Mouse (Mus musculus): ENCODE data around the gene Slc23a4. TPM values are rescaled to one million over a fixed set of nuclear protein-coding genes. Genes with fewer than 3 reads are reported as not detected.

Gene Slc23a4
- 0.39 and 0.72 TPM in 2 replicates for polyA plus RNA-seq (2015; fragmentation: Nextera tagmentation; extraction: Ambion mirVana)

DNA sequence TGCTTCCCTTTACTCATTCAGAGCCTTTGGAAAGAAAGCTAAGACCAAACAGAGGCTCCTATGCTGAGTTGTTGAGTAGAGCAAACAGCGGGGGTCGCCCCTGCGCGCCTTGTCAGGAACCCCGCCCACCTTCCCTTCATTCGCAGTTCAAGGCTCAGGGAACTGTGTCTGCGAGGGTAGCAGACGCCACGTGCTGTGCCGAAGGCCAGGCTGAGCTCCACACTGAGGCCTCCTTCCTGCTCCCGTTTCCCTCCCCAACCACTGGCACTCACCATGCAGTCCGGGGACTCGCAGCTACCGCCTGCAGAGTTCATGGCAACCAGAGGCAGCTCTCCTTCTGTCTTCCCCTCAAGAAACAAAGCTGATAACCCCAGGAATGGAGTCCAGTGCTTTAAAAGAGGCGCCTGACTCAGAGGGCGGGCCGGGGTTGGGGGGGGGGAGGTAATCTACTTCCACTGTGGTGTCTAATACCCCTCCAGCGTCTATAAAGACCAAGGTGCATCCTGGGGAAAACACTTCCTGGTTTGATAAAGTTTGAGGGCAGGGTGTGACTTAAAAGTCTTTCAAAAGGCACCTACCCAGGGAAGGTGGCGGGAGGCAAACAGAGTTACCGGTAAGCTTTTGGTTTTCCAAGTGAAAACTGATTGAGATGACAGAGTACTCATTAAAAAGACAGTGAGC is at the start of gene Slc23a4:
TSS of gene Slc23a4 (minus strand) at position 324 of the 681 bp plus-strand sequence.
- Histone ChIP-seq H3K36me3 (no peaks in the 10 kb centered on the region), H3K9ac (no peak within 1 kb of the TSS), H3K4me2 (replicated peaks) (peak within 1 kb of the TSS; percentile 41), H3K4me3 (0 out of 2 replicates have a peak within 1 kb of the TSS, but pooled peaks have one; percentile 2), H3K27me3 (no peaks in the 10 kb centered on the region), H3K27ac (no peak within 1 kb of the TSS), H3K9me3 (no peaks in the 10 kb centered on the region), H3K4me1 (peaks cover 20% of the 10 kb centered on the region)
- 14% methylated on average over 20 of the region's 20 CpGs for WGBS
- peak; percentile 22; the same call in 1 of the 2 replicates for ATAC-seq (ENCODE audit: low FRiP score, low read depth)

DNA sequence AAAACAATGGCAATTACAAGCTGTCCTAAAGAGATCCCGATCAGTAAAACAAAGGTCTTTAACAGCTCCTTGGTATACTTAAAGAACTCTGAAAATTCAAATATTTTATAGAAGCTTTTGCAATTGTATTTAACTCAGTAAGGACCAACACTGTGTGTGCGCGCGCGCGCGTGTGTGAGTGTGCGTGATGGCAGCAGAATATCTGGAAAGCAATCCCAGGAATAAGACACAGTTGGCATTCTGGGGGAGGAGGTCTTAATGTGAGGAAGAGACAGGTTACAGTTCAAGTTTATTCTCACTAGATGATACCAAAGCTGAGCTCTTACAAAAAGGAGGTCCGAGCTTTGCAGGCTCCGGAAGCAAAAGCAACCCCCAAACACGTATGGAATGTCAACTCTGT is 45.1 kb upstream of the Slc23a4 start:
- ATAC-seq (ENCODE audit: low FRiP score, low read depth): no peak
- no peak overlapping the region for H3K27ac ChIP-seq
- no peak overlapping the region for H3K4me2 ChIP-seq (replicated peaks)
- 95% methylated on average over 11 of the region's 11 CpGs for WGBS
- H3K27me3 ChIP-seq: no peaks in the 10 kb centered on the region
- H3K9ac ChIP-seq: no peak overlapping the region
- H3K36me3 ChIP-seq: peaks cover 14% of the 10 kb centered on the region
- H3K4me3 ChIP-seq: no peak overlapping the region
- H3K9me3 ChIP-seq: no peaks in the 10 kb centered on the region
- H3K4me1 ChIP-seq: no peaks in the 10 kb centered on the region

DNA sequence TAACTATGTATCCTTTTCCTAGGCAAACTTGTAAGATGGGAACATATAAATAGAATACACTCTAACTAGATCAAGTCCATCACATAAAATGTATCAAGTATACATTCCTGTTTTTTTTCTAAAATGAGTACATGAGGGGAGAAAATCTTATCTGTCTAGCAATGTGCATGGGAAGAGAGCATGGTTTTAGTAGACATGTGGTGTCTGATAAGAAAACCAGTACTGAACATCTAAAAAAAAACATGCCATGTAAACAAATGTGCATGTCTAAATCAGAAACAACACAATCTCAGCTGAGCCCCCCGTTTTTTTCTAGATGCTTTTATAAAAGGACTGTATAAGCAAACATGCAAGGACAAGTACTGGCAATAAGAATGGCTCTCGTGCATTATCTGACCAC is 44.5 kb upstream of the Slc23a4 start:
- H3K27ac ChIP-seq: no peak overlapping the region
- ATAC-seq (ENCODE audit: low FRiP score, low read depth): no peak
- H3K9ac ChIP-seq: no peak overlapping the region
- no peak overlapping the region for H3K4me2 ChIP-seq (replicated peaks)
- 78% methylated on average over 2 of the region's 2 CpGs for WGBS
- H3K9me3 ChIP-seq: no peaks in the 10 kb centered on the region
- H3K4me1 ChIP-seq: no peaks in the 10 kb centered on the region
- H3K4me3 ChIP-seq: no peak overlapping the region
- peaks cover 14% of the 10 kb centered on the region for H3K36me3 ChIP-seq
- no peaks in the 10 kb centered on the region for H3K27me3 ChIP-seq

DNA sequence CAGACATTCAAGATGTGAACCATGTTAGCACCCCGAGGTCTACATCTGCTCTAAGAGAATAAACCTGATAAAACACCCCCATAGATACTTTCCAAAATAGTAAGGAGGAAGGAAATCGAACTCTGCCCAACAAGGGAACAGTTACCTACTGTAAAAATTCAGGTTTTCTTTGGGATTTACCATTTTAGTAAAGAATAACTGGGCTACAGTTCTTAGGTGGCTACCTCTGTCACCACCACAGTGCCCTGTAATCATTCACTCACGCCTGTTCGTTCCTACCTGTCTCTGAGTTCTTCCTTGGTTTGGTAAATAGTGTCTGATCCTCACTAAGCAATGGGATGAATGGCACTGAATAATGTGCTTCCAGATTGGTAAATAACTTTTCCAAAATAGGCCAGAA is 42.6 kb upstream of the Slc23a4 start:
- no peaks in the 10 kb centered on the region for H3K9me3 ChIP-seq
- no peak overlapping the region for H3K4me2 ChIP-seq (replicated peaks)
- H3K9ac ChIP-seq: no peak overlapping the region
- H3K27me3 ChIP-seq: no peaks in the 10 kb centered on the region
- 94% methylated on average over 4 of the region's 4 CpGs for WGBS
- H3K27ac ChIP-seq: no peak overlapping the region
- ATAC-seq (ENCODE audit: low FRiP score, low read depth): no peak
- no peaks in the 10 kb centered on the region for H3K36me3 ChIP-seq
- peaks cover 7% of the 10 kb centered on the region for H3K4me1 ChIP-seq
- H3K4me3 ChIP-seq: no peak overlapping the region

DNA sequence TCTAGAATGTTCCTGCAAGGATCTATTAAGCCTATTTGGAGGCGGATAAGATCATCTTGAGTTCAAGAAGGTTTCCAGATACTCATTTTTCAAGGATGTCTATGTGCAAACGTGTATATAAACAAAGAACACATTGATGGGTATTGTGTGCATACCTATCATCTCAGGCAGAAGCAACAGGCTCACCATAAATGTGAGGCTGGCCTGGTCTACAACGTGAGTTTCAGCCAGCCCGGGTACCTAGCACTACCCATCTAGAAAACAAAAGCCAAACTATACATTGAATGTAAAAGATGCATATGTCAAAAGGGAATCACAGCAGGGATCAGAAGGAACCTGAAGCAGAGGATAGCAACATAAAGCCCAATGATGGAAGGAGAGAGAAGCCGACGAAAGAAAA is 42.0 kb upstream of the Slc23a4 start:
- Histone ChIP-seq H3K27me3 (no peaks in the 10 kb centered on the region), H3K4me1 (peaks cover 7% of the 10 kb centered on the region), H3K9ac (no peak overlapping the region), H3K27ac (no peak overlapping the region), H3K36me3 (no peaks in the 10 kb centered on the region), H3K4me3 (no peak overlapping the region), H3K9me3 (no peaks in the 10 kb centered on the region), H3K4me2 (replicated peaks) (no peak overlapping the region)
- 93% methylated on average over 6 of the region's 6 CpGs for WGBS
- no peak for ATAC-seq (ENCODE audit: low FRiP score, low read depth)

DNA sequence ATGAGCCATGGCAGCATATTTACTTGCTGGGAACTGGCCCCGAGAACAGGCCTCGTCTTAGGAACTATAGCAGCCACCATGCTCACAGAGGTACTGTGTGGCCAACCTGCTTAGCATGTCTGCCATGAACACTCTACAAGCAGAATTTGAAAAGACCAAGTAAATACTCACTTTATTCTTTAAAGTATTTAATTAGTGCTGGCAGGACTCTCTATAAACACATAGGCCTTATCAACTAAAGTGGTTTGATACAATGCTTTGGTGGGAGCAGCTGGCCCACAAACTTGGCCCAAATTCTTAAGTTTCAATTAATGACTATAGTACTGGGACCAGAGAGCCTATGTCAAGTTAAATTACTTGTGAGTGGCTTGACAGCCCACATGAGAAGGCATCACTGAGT is 39.8 kb upstream of the Slc23a4 start:
- Histone ChIP-seq H3K27ac (no peak overlapping the region), H3K36me3 (peaks cover 2% of the 10 kb centered on the region), H3K4me2 (replicated peaks) (no peak overlapping the region), H3K9me3 (no peaks in the 10 kb centered on the region), H3K4me3 (no peak overlapping the region), H3K9ac (no peak overlapping the region), H3K4me1 (peaks cover 16% of the 10 kb centered on the region), H3K27me3 (no peaks in the 10 kb centered on the region)
- ATAC-seq (ENCODE audit: low FRiP score, low read depth): no peak
- 92% methylated on average over 2 of the region's 2 CpGs for WGBS

DNA sequence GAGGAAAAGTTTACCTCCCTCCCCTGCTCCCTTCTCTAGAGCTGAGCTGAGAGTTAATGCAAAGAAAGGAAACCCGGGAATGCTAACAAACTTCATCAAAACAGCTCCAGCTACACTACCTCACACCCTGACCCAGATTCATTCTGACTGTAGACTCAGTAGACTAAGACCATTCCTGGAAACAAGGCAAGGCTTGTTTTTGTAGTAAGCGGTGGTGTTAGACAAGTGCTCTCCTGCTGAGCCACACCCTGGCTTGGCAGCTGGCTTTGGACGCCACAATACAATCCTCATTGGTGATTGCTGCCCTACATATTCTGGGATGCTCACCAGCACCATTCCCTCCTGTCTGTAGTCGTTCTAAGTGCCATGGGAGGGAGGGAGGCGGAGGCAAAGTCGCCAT is 39.1 kb upstream of the Slc23a4 start:
- Histone ChIP-seq H3K4me3 (no peak overlapping the region), H3K27ac (no peak overlapping the region), H3K27me3 (no peaks in the 10 kb centered on the region), H3K4me1 (peaks cover 16% of the 10 kb centered on the region), H3K9me3 (no peaks in the 10 kb centered on the region), H3K4me2 (replicated peaks) (no peak overlapping the region), H3K9ac (no peak overlapping the region), H3K36me3 (peaks cover 8% of the 10 kb centered on the region)
- WGBS: 73% methylated on average over 6 of the region's 6 CpGs
- no peak for ATAC-seq (ENCODE audit: low FRiP score, low read depth)

DNA sequence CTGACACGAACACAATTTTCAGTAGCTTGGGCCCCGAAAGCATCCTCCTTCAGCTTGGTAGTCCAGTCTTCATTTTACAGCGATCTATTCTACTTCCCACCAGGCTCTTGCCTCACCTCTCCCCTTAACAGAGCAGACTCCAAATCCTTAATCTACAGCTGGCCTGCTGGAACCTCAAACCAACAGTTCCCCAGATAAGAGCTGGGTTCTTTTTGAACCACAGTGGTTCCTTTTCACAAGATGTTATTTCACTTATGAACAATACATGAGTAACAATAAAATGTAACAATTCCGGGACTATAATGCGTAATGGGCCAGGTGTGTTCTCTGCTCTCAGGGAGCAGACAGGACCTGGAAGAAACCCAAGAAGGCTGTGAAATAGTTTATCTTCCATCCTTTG is 28.4 kb upstream of the Slc23a4 start:
- Histone ChIP-seq H3K4me2 (replicated peaks) (no peak overlapping the region), H3K27ac (no peak overlapping the region), H3K9me3 (no peaks in the 10 kb centered on the region), H3K4me3 (no peak overlapping the region), H3K27me3 (no peaks in the 10 kb centered on the region), H3K36me3 (peaks cover 17% of the 10 kb centered on the region), H3K4me1 (no peaks in the 10 kb centered on the region), H3K9ac (no peak overlapping the region)
- ATAC-seq (ENCODE audit: low FRiP score, low read depth): no peak
- 84% methylated on average over 5 of the region's 5 CpGs for WGBS

DNA sequence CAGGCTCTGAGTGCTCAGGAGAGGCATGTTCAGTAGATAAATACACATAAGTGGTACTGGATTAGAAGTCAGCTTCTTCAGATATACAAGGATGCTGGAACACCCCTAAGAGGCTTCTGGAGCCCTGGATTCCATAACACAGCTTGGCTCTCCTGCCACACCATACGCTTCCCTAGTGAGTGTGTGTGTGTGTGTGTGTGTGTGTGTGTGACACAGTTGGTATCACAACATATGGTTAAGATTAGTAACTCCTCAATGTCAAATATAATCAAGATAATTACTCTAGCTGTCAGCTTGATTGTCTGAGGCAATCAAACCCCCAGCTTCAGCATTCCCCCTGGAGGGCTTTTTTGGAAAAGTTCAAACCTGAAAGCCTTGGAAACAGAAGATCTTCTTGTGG is 23.7 kb upstream of the Slc23a4 start:
- H3K9ac ChIP-seq: no peak overlapping the region
- H3K36me3 ChIP-seq: peaks cover 8% of the 10 kb centered on the region; the same call in 1 of the 2 replicates
- no peak for ATAC-seq (ENCODE audit: low FRiP score, low read depth)
- H3K4me3 ChIP-seq: no peak overlapping the region
- no peaks in the 10 kb centered on the region for H3K9me3 ChIP-seq
- H3K27ac ChIP-seq: no peak overlapping the region
- H3K4me1 ChIP-seq: no peaks in the 10 kb centered on the region
- WGBS: 64% methylated on average over 1 of the region's 1 CpGs
- no peak overlapping the region for H3K4me2 ChIP-seq (replicated peaks)
- H3K27me3 ChIP-seq: no peaks in the 10 kb centered on the region

DNA sequence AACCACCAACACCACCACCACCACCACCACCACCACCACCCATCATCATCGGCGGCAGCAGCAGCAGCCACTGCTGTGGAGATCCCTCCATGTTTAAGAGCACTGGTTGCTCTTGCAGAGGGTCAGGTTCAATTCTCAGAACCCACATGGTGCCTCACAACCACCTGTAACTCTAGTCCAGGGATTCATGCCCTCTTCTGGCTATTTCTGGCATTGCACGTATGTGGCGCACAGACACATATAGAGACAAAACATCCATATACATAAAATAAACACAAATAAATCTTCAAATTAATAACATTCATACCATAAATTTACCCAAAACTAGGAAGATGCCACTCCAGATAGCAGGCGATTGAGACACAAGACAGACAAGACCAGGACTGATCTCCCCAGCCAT is 22.5 kb upstream of the Slc23a4 start:
- Histone ChIP-seq H3K27me3 (no peaks in the 10 kb centered on the region), H3K4me1 (no peaks in the 10 kb centered on the region), H3K9ac (no peak overlapping the region), H3K36me3 (no peaks in the 10 kb centered on the region), H3K9me3 (no peaks in the 10 kb centered on the region), H3K4me2 (replicated peaks) (no peak overlapping the region), H3K27ac (no peak overlapping the region), H3K4me3 (no peak overlapping the region)
- ATAC-seq (ENCODE audit: low FRiP score, low read depth): no peak
- WGBS: 93% methylated on average over 5 of the region's 5 CpGs

DNA sequence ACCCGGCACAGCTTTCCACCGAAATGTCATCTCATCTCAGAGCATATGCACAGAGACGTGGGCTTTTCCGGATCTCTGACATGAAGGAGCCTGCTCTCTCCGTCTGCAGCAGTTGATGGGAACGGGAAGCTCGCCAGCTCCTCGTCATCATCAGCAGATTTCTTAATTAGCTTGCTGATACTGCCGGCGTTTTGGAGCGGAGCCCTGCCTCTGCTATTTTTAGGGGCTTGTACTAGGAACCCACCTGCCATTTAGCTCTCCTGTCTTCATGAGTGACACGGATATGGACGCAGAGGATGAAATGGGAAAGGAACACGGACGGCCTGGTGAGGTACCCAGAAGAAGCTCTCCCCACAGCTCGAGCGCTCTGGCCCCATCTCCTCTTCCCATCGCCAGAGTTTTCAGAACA is 14.1 kb upstream of the Slc23a4 start:
- no peak for ATAC-seq (ENCODE audit: low FRiP score, low read depth)
- Histone ChIP-seq H3K9ac (no peak overlapping the region), H3K4me2 (replicated peaks) (no peak overlapping the region), H3K27me3 (no peaks in the 10 kb centered on the region), H3K36me3 (no peaks in the 10 kb centered on the region), H3K9me3 (no peaks in the 10 kb centered on the region), H3K4me1 (peaks cover 8% of the 10 kb centered on the region; the same call in 1 of the 2 replicates), H3K27ac (no peak overlapping the region), H3K4me3 (no peak overlapping the region)
- 83% methylated on average over 18 of the region's 18 CpGs for WGBS

DNA sequence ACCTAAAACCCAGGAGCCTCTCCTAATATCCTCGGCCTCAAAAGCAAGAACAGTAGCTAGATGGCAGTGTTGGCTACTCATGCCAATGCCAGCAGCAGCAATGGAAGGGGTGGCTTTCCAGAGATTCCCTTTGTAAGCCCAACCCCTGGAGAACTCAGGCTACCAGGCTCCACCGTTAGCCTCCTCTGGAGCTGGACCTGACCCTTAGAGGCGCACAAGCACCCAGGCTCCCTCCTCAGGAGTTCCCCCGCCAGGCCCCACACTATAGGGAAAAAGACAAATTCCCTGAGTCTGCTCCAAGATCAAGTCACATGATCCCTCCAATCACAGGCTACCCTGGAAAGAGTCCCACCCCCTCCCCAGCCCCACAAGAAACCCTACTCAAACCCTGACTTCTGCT is 10.9 kb upstream of the Slc23a4 start:
- Histone ChIP-seq H3K4me3 (no peak overlapping the region), H3K9ac (no peak overlapping the region), H3K4me1 (peaks cover 13% of the 10 kb centered on the region), H3K36me3 (no peaks in the 10 kb centered on the region), H3K9me3 (no peaks in the 10 kb centered on the region), H3K27ac (no peak overlapping the region), H3K27me3 (no peaks in the 10 kb centered on the region), H3K4me2 (replicated peaks) (peak overlapping the region; percentile 41)
- ATAC-seq (ENCODE audit: low FRiP score, low read depth): peak; percentile 17; the same call in 1 of the 2 replicates
- WGBS: 9% methylated on average over 4 of the region's 4 CpGs

DNA sequence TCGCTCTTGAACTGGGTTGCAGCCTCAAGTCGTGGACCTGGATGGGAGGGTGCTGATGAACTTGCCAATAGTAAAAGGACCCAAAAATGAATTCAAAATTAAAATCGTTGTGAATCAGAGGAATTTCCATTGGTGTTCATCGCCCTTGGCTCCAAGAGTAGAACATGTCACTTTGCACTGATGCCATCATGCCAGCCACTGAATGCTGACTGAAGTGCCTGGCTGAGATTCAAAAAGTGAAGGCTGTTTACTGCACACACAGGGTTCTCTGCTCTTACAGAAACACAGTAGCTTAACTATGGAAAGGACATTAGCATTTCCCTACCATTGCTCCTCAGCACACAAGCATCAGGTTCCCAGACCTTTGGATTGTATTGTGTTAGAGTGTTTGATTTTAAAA is 8.3 kb upstream of the Slc23a4 start:
- H3K27me3 ChIP-seq: no peaks in the 10 kb centered on the region
- no peak for ATAC-seq (ENCODE audit: low FRiP score, low read depth)
- H3K4me2 ChIP-seq (replicated peaks): no peak overlapping the region
- no peak overlapping the region for H3K27ac ChIP-seq
- no peaks in the 10 kb centered on the region for H3K36me3 ChIP-seq
- WGBS: 78% methylated on average over 4 of the region's 4 CpGs
- peaks cover 13% of the 10 kb centered on the region for H3K4me1 ChIP-seq
- H3K9ac ChIP-seq: no peak overlapping the region
- H3K4me3 ChIP-seq: no peak overlapping the region
- no peaks in the 10 kb centered on the region for H3K9me3 ChIP-seq

Data from limb, embryonic 13.5 days (tissue).